Mouse (Mus musculus) liver, adult 2 months (tissue): ENCODE measurements around the gene 6430531B16Rik. TPM values are rescaled to one million over a fixed set of nuclear protein-coding genes. Genes with fewer than 3 reads are reported as not detected.

ENCODE experiments used
- DNase-seq: peaks from one replicate; pipeline ENCODE4 v3.0.0-alpha.2; 2011; ENCODE audit warnings: low read depth, low spot score; ENCODE audit errors: extremely low read depth
- H3K27ac ChIP-seq: fragments of 200-500 bp; replicated peaks from 2 replicates; pipeline ENCODE4 v1.5.1; 2012; ENCODE audit warnings: low read depth, mild to moderate bottlenecking, control low read depth, inconsistent platforms, low read length; ENCODE audit not compliant: insufficient read depth
- H3K27me3 ChIP-seq: fragments of 200-500 bp; 2 replicates; pipeline ENCODE4 v1.6.1; 2012; ENCODE audit warnings: mild to moderate bottlenecking, moderate library complexity, low read length, inconsistent platforms; ENCODE audit not compliant: control insufficient read depth, insufficient read depth
- H3K36me3 ChIP-seq: fragments of 200-500 bp; 2 replicates; pipeline ENCODE4 v1.6.1; 2012; ENCODE audit warnings: low read length, inconsistent platforms; ENCODE audit not compliant: control insufficient read depth, insufficient read depth
- H3K4me1 ChIP-seq: fragments of 200-500 bp; 2 replicates; pipeline ENCODE4 v1.6.1; 2011; ENCODE audit warnings: low read length; ENCODE audit not compliant: control insufficient read depth, insufficient read depth
- H3K4me3 ChIP-seq: fragments of 200-500 bp; 2 replicates; pipeline ENCODE4 v1.5.1; 2011; ENCODE audit warnings: low read depth, mild to moderate bottlenecking, control low read depth, low read length, moderate library complexity; ENCODE audit not compliant: insufficient read depth
- H3K79me2 ChIP-seq: fragments of 200-500 bp; 2 replicates; pipeline ENCODE4 v1.6.1; 2012; ENCODE audit warnings: inconsistent platforms, mild to moderate bottlenecking, low read length, moderate library complexity; ENCODE audit not compliant: control insufficient read depth, insufficient read depth
- H3K9ac ChIP-seq: fragments of 200-500 bp; 2 replicates; pipeline ENCODE4 v1.6.1; 2012; ENCODE audit warnings: low read depth, mild to moderate bottlenecking, control low read depth, inconsistent platforms, low read length
- CTCF ChIP-seq: fragments of 200-500 bp; IDR thresholded peaks from 2 replicates; pipeline ENCODE4 v1.5.1; 2011; ENCODE audit warnings: low read depth, low read length, control low read depth
- POLR2A ChIP-seq: fragments of 200-500 bp; IDR thresholded peaks from 2 replicates; pipeline ENCODE4 v1.6.1; 2011; ENCODE audit warnings: low read length, control low read depth; ENCODE audit not compliant: insufficient read depth; ENCODE audit errors: extremely low read depth
- WGBS: fragments of 180-500 bp; shearing (Covaris S2); methylation state at CpG from one replicate; pipeline ENCODE4 v1.1.7; 2018; 5-methylcytosine and 5-hydroxymethylcytosine counted together
- polyA plus RNA-seq: library from polyadenylated mRNA; depleted of rRNA; stranded (reverse); fragments of >200 nt; gene quantifications from 2 replicates; pipeline ENCODE4 v1.2.3, GENCODE M21; 2012; rRNA removed
- total RNA-seq: library from RNA; depleted of rRNA; stranded (reverse); fragments of >200 nt; gene quantifications from 2 replicates; pipeline ENCODE4 v1.2.3, GENCODE M21; 2014; rRNA removed

Gene 6430531B16Rik
- total and polyA plus RNA-seq, 2 experiments = 0.07 TPM; not detected in 1

GRCm38 (mm10) chr7:139943674-139944281 is 34.8 kb downstream of the 6430531B16Rik start, which contains the start of gene Utf1:
Gene Utf1, plus strand, starts transcription at chr7:139943789.
- H3K4me1 ChIP-seq = no peaks in the 10 kb centered on the region
- H3K9ac ChIP-seq = no peak within 1 kb of the TSS
- no peak for DNase-seq
- no peaks in the 10 kb centered on the region for H3K79me2 ChIP-seq
- TF ChIP-seq POLR2A (no peak), CTCF (no peak)
- H3K27me3 ChIP-seq = peaks cover 12% of the 10 kb centered on the region
- H3K36me3 ChIP-seq = no peaks in the 10 kb centered on the region
- peak within 1 kb of the TSS; percentile 13; the same call in 1 of the 2 replicates for H3K4me3 ChIP-seq
- 4% methylated on average over 59 of the region's 59 CpGs for WGBS
- H3K27ac ChIP-seq = no peak within 1 kb of the TSS

DNA sequence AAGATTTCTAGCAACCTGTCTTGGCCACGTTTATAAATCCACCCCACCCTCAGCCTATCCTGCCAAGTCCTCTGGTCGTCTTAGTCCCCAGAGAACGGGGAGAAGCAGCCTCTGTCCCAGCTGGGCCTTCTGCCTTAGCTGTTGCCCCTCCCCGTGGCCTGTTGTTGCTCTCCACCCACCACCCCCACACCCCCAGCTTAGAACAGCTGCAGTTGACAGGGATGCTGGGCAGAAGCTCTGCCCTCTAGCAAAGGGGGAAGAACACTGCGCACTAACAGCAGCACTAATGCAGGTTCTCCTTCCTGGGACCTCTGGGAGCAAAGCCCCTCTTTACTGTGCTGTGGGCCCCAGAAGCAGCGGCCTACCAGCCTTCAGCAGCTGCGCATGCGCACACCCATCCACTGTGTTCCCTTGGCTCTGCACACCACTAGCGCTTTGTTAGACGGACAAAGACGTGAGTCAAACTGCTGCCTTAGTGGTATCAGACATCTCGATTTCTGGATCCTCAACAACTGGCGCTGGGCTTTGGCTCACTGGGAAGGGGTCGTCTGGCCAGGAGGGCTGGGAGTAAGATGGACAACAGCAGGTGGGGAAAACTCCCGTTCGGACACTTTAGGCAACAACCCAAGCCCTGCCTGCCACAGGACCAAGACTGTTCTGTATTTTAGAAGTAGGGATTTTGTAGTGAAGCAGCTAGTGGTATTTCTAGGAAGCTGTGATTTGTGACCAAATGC is 37.9 kb downstream of the 6430531B16Rik start:
- TF ChIP-seq CTCF = no peak
- H3K4me1 ChIP-seq = no peaks in the 10 kb centered on the region
- H3K79me2 ChIP-seq = no peaks in the 10 kb centered on the region
- H3K27me3 ChIP-seq = peaks cover 12% of the 10 kb centered on the region
- H3K27ac ChIP-seq = no peak overlapping the region
- H3K9ac ChIP-seq = no peak overlapping the region
- no peak for DNase-seq
- no peak overlapping the region for H3K4me3 ChIP-seq
- H3K36me3 ChIP-seq = no peaks in the 10 kb centered on the region
- whole genome bisulfite sequencing = 77% methylated on average over 16 of the region's 16 CpGs

DNA sequence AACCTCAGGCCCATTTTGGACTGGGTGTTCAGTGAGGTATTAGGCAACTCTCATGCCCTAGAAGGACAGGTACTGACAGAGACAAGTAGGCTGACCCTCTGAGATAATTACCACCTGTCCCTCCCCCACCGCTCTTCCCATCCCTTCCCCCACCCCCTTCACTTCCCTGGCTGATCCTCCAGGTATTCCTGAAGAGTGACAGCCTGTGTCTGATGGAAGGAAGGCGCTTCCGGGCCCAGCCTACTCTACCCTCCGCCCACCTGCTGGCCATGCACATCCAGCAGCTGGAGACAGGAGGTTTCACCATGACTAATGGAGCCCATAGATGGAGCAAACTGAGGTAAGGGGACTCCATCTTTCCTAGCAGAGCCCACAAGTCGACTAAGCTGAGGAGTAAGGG is 40.7 kb downstream of the 6430531B16Rik start:
- H3K4me3 ChIP-seq = no peak overlapping the region
- H3K4me1 ChIP-seq = no peaks in the 10 kb centered on the region
- H3K79me2 ChIP-seq = no peaks in the 10 kb centered on the region
- no peak for DNase-seq
- no peak overlapping the region for H3K9ac ChIP-seq
- peaks cover 4% of the 10 kb centered on the region; the same call in 1 of the 2 replicates for H3K27me3 ChIP-seq
- H3K27ac ChIP-seq = no peak overlapping the region
- WGBS = 61% methylated on average over 5 of the region's 5 CpGs
- TF ChIP-seq POLR2A = no peak
- TF ChIP-seq CTCF = no peak
- H3K36me3 ChIP-seq = no peaks in the 10 kb centered on the region

GRCm38 (mm10) chr7:139937138-139937537 is 41.4 kb downstream of the 6430531B16Rik start:
- DNase-seq = no peak
- no peak overlapping the region for H3K27ac ChIP-seq
- H3K36me3 ChIP-seq = no peaks in the 10 kb centered on the region
- 49% methylated on average over 3 of the region's 3 CpGs for WGBS
- no peaks in the 10 kb centered on the region for H3K79me2 ChIP-seq
- H3K9ac ChIP-seq = no peak overlapping the region
- no peak overlapping the region for H3K4me3 ChIP-seq
- no peaks in the 10 kb centered on the region for H3K4me1 ChIP-seq
- H3K27me3 ChIP-seq = peaks cover 4% of the 10 kb centered on the region; the same call in 1 of the 2 replicates
- TF ChIP-seq CTCF (no peak), POLR2A (no peak)

DNA sequence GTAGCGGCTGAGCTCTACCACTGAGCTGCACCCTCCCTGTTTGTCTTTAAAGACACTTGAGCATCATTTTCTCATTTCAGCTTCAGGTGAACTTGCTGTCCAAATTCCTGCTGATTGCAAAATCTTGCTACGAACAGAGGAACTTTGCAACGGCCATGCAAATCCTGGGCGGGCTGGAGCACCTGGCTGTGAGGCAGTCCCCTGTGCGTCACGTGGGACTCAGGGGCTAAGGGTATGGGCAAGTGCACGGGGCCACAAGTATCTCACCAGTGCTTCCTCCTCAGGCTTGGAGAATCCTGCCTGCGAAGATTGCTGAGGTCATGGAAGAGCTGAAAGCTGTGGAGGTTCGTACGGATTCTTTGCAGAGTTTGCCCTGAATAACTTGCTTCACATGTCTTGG is 41.9 kb downstream of the 6430531B16Rik start:
- Histone ChIP-seq H3K4me3 (no peak overlapping the region), H3K27ac (no peak overlapping the region), H3K79me2 (no peaks in the 10 kb centered on the region), H3K27me3 (peaks cover 4% of the 10 kb centered on the region; the same call in 1 of the 2 replicates), H3K36me3 (no peaks in the 10 kb centered on the region), H3K9ac (no peak overlapping the region), H3K4me1 (no peaks in the 10 kb centered on the region)
- TF ChIP-seq POLR2A (no peak), CTCF (no peak)
- 70% methylated on average over 10 of the region's 10 CpGs for WGBS
- DNase-seq = no peak

GRCm38 (mm10) chr7:139930732-139931131 is 47.8 kb downstream of the 6430531B16Rik start:
- Histone ChIP-seq H3K79me2 (no peaks in the 10 kb centered on the region), H3K9ac (no peak overlapping the region), H3K4me1 (no peaks in the 10 kb centered on the region), H3K36me3 (no peaks in the 10 kb centered on the region), H3K27me3 (no peaks in the 10 kb centered on the region), H3K27ac (no peak overlapping the region), H3K4me3 (no peak overlapping the region)
- WGBS = 27% methylated on average over 11 of the region's 11 CpGs
- peak; percentile 63 for TF ChIP-seq CTCF
- TF ChIP-seq POLR2A = no peak
- DNase-seq = no peak

Other genes starting within 250 kb of the 6430531B16Rik start
- not detected in 2 replicates for gene Adgra1, start 144.6 kb downstream of the 6430531B16Rik start, total RNA-seq
- gene Adgra1, start 144.6 kb downstream of the 6430531B16Rik start, polyA plus RNA-seq = not detected in 2 replicates
- 0.07 and 0.09 TPM in 2 replicates for gene Kndc1, start 84.1 kb downstream of the 6430531B16Rik start, total RNA-seq
- not detected in 2 replicates for gene Kndc1, start 84.1 kb downstream of the 6430531B16Rik start, polyA plus RNA-seq
- not detected in 2 replicates for gene Utf1, start 35.0 kb downstream of the 6430531B16Rik start, total RNA-seq
- gene Utf1, start 35.0 kb downstream of the 6430531B16Rik start, polyA plus RNA-seq = not detected in 2 replicates
- gene Adam8, start 13.8 kb upstream of the 6430531B16Rik start, total RNA-seq = 0.09 and 0.47 TPM in 2 replicates
- gene Adam8, start 13.8 kb upstream of the 6430531B16Rik start, polyA plus RNA-seq = 0.35 and 0.46 TPM in 2 replicates
- 6.0 and 9.1 TPM in 2 replicates for gene Zfp511, start 57.6 kb upstream of the 6430531B16Rik start, total RNA-seq
- gene Zfp511, start 57.6 kb upstream of the 6430531B16Rik start, polyA plus RNA-seq = 17.8 and 23.7 TPM in 2 replicates
- gene Tubgcp2, start 57.9 kb upstream of the 6430531B16Rik start, total RNA-seq = 12.1 and 12.4 TPM in 2 replicates
- gene Tubgcp2, start 57.9 kb upstream of the 6430531B16Rik start, polyA plus RNA-seq = 9.4 and 11.8 TPM in 2 replicates
- gene Msx3, start 70.3 kb upstream of the 6430531B16Rik start, total RNA-seq = not detected in 2 replicates
- not detected in 2 replicates for gene Msx3, start 70.3 kb upstream of the 6430531B16Rik start, polyA plus RNA-seq
- not detected in 2 replicates for gene Caly, start 103.8 kb upstream of the 6430531B16Rik start, total RNA-seq
- gene Caly, start 103.8 kb upstream of the 6430531B16Rik start, polyA plus RNA-seq = 0.07 and 0.15 TPM in 2 replicates
- gene Prap1, start 114.6 kb upstream of the 6430531B16Rik start, total RNA-seq = not detected in 2 replicates
- gene Prap1, start 114.6 kb upstream of the 6430531B16Rik start, polyA plus RNA-seq = not detected in 2 replicates
- 68.6 and 72.7 TPM in 2 replicates for gene Fuom, start 123.7 kb upstream of the 6430531B16Rik start, total RNA-seq
- 63.0 and 77.5 TPM in 2 replicates for gene Fuom, start 123.7 kb upstream of the 6430531B16Rik start, polyA plus RNA-seq
- 86.9 and 87.5 TPM in 2 replicates for gene Paox, start 137.0 kb upstream of the 6430531B16Rik start, total RNA-seq
- gene Paox, start 137.0 kb upstream of the 6430531B16Rik start, polyA plus RNA-seq = 59.1 and 67.7 TPM in 2 replicates
- gene Echs1, start 137.7 kb upstream of the 6430531B16Rik start, total RNA-seq = 411 and 412 TPM in 2 replicates
- gene Echs1, start 137.7 kb upstream of the 6430531B16Rik start, polyA plus RNA-seq = 271 and 349 TPM in 2 replicates
- gene Mtg1, start 158.8 kb upstream of the 6430531B16Rik start, total RNA-seq = 17.4 and 19.3 TPM in 2 replicates
- gene Mtg1, start 158.8 kb upstream of the 6430531B16Rik start, polyA plus RNA-seq = 24.7 and 29.7 TPM in 2 replicates
- gene Sprn, start 176.1 kb upstream of the 6430531B16Rik start, total RNA-seq = 1.4 and 1.5 TPM in 2 replicates
- gene Sprn, start 176.1 kb upstream of the 6430531B16Rik start, polyA plus RNA-seq = 1.3 and 1.7 TPM in 2 replicates
- not detected in 2 replicates for gene Olfr522, start 186.0 kb upstream of the 6430531B16Rik start, total RNA-seq
- not detected in 2 replicates for gene Olfr522, start 186.0 kb upstream of the 6430531B16Rik start, polyA plus RNA-seq
- gene Olfr523, start 194.5 kb upstream of the 6430531B16Rik start, total RNA-seq = not detected in 2 replicates
- not detected in 2 replicates for gene Olfr523, start 194.5 kb upstream of the 6430531B16Rik start, polyA plus RNA-seq
- gene Olfr524, start 227.2 kb upstream of the 6430531B16Rik start, total RNA-seq = not detected in 2 replicates
- not detected in 2 replicates for gene Olfr524, start 227.2 kb upstream of the 6430531B16Rik start, polyA plus RNA-seq
- not detected in 2 replicates for gene Cd163l1, start 239.5 kb upstream of the 6430531B16Rik start, total RNA-seq
- 0.02 TPM in 1 of 2 replicates, not detected in the other for gene Cd163l1, start 239.5 kb upstream of the 6430531B16Rik start, polyA plus RNA-seq